ENCODE assay signal across 1 mouse cellular context in the genomic region with DNA sequence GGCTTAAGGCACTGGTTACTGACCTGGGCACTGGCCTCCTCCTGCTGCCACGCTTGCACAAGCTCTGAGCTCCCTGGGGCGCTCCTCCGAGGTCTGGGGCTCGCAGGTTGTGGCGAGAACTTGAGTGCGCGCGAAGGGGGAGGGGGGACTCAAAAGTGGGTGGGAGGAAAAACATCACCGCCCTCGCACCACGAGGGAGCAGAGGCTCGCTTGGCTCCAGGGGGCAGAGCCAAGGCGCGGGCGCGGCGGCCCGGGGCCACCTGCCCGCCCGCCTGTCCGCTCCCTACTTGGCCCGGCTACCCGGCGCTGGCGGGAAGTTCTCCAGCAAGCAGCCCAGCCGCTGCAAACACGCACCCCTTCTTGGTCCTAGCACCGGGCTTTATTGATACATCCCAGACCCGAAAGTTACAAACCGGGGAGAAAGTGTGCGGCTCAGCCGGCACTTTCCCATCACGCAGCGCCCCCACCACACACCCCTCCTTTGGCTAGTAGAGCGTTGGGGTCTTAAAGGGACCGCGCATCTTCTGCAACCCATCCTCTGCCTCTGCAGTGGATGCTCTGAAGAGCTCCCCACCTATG.
TF ChIP-seq lines count a peak whose summit lies in the region.

Gene Chrdl1 (minus strand): TSS at position 472 of the 579 bp plus-strand sequence.

TF ChIP-seq in CH12.LX, 34 proteins besides CTCF, POLR2A, EP300 and RAD21 (continued from another document):
- TF ChIP-seq CHD2 (IDR thresholded peaks at IDR 0.05; ENCODE audit: low read length) (no peak), KAT2A (IDR thresholded peaks at IDR 0.05; ENCODE audit: insufficient replicate concordance, low read length) (no peak), MEF2A (IDR thresholded peaks at IDR 0.05; ENCODE audit: borderline replicate concordance, low read depth, low read length) (no peak)
